Mouse (Mus musculus): ENCODE data around the gene Kcnt2.

Kcnt2 gene

DNA sequence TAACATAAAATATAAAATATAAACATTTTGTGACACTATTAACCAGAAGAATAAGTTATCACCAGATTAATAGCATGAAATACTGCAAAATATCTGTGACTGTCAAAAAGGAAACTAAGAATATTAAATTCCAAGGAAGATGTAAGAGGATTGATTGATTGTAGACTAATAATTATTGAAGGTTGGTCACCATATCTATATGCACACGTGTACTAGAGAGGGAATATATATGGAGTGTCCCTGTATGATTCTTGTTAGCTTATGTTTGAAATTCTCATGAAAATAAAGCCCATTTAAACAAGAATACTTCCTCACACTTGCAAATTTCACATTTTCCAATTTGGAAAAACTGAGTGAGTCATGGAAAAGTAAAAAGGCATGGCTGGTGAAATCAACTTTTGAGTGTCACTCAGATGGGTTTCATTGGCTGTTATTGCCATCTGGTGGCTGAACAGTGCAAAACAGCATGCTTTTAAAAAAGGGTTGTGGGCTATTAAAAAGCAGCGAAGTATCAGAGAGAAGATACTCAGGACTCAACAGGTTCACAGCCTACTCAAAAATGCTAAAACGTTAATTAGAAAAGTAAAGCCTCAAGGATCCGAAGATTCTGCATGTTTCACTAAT, 285.4 kb downstream of the Kcnt2 start:
- DNase-seq, result no peak

DNA sequence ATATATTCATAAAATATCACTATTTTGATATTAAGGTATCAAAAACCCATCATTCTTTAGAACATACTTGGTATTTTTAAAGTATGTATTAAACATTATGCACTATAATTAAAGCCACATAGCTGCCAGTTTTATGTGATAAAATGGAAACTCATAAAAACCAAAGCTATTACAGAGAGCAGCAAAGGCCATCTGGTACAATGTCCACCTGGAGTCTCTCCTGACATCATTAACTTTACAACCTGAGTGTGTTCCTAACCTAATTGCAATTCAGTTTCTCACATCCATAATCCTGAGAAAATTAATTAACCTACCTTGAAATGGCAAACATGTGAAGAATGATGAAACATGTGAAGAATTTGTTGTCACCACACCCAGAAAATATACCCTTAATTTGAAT, 288.9 kb downstream of the Kcnt2 start:
- no peak for DNase-seq

DNA sequence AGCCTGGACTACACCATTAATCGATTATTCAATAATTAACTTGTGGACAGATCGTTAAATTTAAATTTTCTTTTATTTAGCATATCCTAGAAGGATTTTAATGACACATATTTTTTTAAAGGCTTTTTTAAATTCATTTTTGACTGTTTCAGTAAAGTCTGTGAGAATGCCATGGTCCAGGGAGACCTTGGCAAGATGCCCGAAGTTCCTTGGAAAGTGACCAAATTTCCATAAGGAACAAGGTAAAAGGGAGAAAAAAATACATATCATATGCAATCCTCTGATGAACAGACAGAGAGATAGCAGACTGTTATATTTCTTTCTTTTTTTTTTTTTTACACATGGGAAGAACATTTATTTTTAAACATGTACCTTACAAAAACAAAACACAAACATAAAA, 296.1 kb downstream of the Kcnt2 start:
- DNase-seq, result no peak

DNA sequence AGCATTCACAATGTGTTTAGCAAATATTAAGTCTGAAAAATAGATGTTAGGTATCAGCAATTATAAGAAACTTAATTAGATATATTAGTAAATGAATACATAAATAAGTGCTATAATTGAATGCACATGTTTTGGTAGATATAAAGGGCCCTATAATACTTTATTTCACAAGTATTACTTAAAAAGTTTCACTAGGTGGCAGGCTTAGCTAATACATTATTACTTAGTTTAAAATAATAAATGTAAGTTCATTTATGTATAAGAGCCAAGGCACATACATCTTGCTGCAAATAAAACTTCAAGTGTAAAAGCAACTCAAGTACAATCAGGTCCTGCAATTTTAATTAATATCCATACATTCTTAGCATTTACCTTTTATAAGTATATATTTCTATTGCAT, 302.8 kb downstream of the Kcnt2 start:
- DNase-seq, result no peak

DNA sequence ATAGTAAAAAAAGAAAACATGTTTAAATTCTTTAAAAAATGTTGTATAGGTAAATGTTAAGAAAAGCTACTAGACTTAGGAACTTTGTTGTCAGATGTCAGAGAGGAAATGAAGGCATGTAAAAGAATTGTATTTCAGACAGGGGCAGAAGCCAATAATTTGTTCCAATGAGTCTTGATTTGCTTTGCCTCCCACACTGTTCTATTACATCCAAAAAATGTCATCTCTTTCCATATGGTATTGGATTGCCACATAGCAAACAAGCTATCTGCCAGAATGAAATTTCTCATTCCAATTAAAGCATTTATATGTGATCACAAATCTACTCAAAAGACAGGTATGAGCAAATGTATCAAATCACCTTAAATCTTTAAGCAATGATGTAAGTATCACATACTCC, 314.8 kb downstream of the Kcnt2 start:
- no peak for DNase-seq

- DNase-seq, result no peak
Observed at GRCm38 (mm10) chr1:140572141-140572540, 326.2 kb downstream of the Kcnt2 start.

DNA sequence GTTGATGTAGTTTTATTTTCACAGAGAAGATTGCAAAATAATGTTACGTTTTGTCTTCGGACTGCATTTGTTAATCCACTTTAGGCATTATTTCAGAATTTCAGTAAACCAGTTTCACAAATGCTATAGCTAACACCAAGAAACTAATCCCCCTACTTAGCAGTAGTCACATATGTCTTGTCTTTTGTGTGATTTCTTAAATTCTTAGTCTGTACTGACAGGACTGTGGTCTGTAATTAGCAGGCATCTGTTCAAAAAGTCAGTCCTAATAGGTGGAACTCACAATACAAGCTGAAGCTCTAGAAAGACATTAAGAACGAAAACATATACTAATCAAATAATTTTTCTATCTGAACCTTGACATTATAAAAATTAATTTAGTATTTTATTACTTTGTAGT, 332.6 kb downstream of the Kcnt2 start:
- no peak for DNase-seq

DNA sequence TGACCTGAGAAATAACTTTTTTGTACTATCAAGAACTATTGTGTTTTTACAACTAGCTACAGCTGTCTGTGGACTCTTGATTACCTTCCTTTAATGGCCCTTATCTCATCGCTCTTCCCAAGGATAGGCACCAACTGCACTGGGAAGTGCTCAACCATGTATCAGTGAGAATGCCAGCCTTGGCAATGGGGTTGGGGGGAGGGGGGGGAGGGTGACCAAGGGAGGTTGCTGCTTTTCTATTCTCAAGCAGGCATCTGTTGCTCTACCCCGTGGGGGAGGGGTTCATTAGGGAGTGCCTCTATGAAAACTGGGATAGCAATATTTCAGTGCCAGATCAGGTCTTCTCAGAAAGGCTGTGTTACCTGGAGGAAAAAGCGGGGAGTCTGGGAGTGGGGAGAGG, 342.3 kb downstream of the Kcnt2 start:
- no peak for DNase-seq

- no peak for DNase-seq
Observed at GRCm38 (mm10) chr1:140608765-140609297, 362.9 kb downstream of the Kcnt2 start.

DNA sequence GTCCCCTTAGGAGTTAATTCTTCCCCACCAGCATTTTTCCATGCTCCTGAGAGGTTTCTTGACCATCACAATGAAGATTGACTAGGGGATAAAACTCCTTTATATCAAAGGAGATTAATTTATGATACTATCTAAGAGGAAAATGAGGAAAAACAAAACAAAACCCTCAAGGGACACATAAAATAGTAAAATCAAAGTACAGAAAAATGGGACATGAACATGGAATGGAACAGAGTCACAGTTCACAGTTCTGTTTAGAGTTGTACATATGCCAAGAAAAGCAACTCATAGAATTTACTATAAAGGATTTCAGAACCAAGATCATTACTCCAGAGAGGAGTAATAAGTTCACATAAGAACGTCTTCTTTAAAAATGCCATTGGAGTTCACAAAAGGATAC, 367.1 kb downstream of the Kcnt2 start:
- DNase-seq, result no peak

- no peak for DNase-seq
Observed at GRCm38 (mm10) chr1:140614840-140615239, 368.9 kb downstream of the Kcnt2 start.

- no peak for DNase-seq
Observed at GRCm38 (mm10) chr1:140618164-140618563, 372.2 kb downstream of the Kcnt2 start.

- DNase-seq, result no peak
Observed at GRCm38 (mm10) chr1:140624918-140625317, 379.0 kb downstream of the Kcnt2 start.

DNA sequence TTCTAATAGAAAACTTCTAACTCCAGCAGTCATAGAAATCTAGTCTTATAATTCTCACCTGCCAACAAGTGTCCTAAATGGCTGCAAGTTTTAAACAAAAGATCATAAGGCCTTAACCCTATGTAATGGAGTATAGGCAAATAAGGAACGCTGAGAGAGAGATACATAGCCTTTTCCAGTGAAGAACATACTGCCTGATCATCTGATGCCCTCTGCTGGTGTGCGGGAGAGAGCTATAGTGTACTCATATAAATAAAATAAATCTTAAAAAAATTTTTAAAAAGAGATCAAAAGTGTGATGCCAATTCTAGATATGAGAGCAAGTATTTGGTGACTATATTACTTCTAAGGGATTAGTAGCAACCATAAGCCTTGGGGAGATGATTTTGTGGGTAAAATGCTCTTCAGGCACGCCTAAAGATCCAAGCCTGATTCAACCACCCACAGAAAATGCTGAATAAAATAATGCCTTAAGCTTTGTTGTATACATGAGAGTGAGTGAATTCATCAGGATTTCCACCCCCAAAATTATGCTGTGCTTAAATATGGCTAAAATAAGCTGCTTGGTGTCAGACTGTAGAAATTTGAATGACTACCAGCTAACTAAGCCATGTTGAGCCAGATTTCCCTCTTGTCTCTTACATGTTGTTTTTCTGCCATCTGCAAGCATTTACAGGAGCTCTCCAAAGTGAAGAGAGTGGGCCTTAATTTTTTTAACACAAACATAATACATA, 413.8 kb downstream of the Kcnt2 start:
- DNase-seq, result no peak

DNA sequence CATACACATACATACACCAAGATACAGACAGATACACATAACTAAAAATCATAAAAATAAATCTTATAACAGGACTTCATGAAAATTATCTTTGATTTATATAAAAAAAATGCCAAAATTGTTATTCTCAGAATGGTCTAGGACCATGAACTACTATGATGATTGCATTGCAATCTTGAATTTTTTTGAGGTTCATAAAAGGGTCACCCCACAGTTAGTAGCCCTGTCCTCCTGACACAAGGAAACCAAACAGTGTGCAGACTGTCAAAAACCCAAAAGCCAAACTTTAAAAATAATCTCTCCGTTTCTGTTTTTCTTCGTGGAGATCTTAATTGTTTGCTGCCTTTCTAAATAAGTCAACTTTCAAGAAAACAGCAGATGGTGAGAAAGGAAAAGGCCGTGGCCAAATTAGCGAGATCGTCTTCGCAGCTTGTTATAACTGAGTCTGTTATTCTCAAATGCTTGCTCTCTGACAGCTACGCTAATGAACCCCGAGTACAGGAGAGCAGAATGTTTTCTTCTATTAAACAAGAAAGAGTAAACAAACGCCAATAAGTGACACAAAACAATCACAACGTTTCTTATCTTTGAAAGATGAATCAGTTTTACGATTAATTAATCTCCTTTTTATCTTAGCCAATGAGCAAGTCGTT, 414.9 kb downstream of the Kcnt2 start:
- DNase-seq, result no peak

GRCm38 (mm10) chr1:140661404-140661787, 415.4 kb downstream of the Kcnt2 start:
- peak; percentile 3 for DNase-seq
